Mouse (Mus musculus): ENCODE data around the gene Grin2c.

Gene Grin2c

DNA sequence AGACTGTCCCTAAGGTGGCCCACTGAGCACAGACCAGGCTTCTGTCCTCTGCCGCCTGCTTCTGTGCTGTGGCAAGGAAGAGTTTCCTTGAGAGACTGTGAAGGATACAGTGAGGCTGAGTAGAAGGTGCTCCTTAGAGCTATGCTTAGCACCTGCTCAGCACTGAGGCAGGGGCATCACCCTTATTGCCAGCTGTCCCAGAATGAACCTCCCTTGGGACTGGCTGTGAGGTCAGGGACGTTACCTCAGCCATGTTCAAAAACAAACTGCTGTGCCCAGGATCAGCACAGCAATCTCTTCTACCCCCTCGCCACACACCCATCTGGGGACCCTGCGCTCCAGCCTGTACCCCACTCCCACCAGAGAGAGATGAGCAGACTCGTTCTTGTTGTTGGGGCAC lies 34.2 kb downstream of the Grin2c start:
- no peak for DNase-seq (ENCODE audit: low spot score in 2 of 2)

DNA sequence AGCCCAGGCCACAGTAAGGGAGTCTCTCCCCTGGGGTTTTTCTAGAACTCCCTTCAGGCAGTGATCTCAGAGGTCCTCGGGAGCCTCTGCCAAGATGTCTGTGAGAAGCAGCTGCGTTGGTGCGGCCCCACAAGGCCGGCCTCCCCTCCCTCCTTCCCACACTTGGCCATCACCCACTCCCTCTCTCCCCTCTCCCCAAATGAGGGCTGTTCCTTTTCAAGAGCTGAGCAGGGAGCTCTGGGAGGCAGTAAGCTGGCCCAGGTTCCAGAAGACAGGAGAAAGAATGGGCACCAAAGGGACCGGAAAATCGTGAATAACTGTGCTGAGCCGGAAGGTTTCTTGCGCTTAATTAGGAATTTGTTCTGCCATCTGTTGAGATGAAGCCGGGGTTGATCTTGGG lies 35.1 kb downstream of the Grin2c start:
- no peak for DNase-seq (ENCODE audit: low spot score in 2 of 2)

DNA sequence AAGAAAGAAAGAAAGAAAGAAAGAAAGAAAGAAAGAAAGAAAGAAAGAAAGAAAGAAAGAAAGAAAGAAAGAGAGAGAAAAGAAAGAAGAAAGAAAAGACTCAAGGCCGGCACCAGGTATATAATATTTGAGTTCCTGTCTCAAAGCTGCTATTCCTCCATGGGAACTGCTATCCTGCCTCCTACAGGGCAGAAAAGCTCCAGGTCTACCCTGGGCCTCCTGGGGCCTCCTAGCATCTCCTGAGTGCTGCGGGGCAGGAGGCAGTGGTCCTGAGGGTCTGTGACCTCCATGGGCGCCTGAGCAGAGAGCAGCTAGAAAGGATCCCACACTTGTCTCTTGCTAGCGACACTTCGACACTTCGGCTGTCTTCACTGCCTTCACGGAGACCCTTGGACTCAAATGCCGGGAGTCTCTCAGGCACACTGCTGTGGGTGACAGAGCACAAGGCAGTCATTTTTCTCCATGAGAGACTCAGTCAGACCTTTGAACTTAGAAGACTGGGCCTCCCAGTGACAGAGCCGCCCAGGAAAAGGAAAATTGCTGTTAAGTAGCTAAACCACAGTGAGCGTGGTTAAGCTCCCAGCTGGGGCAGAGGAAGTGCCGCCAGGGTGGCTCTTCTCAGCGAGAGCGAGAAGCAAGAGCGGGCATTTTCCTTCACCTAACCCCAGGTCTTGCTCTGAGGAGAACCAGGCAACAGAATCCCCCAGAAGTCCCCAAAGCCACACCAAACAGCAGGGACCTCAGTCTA lies 35.7 kb downstream of the Grin2c start:
- DNase-seq (ENCODE audit: low spot score in 2 of 2) = no peak

DNA sequence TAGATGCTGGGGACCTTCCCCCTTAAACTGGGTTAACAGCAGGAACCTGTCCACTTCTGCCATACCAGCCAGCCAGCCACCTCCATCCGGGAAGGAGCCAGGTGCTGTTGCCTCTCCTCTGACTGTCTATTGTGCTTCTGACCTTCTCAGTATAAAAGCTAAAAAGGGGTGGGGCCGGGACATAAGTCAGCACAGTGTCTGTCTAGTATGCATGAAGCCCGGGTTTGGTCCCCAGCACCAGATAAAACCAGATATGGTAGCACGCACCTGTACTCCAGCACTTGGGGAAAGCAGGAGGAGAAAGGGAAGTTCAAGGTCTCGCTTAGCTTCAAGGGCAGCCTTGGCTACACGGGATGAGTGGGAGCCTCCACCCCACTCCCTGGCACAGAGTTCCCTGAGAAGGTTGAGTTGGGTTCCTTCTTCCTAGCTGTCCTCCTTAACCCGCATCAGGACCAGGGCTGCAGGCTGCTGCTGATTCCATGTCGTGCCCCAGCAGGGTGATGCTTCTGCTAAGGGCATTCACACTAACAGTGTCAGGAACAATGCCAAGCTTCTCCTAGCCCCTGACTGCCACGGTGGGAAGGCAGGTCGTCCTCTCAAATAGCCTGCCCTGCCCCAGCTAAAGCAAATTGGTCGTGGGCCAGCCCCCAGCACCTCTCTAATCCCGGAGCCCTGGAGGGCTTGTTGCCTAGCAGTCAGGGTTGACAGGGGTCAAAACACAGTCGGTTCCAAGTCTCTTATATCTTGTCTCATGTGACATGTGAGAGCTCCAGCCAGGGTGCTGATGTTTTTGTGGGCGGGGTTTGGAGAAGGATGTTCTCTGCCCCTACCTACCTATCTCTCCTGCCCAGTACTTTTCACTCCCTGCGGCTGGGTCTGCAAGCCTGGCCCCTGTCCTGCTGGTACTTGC lies 37.8 kb downstream of the Grin2c start:
- no peak for DNase-seq (ENCODE audit: low spot score in 2 of 2)

DNA sequence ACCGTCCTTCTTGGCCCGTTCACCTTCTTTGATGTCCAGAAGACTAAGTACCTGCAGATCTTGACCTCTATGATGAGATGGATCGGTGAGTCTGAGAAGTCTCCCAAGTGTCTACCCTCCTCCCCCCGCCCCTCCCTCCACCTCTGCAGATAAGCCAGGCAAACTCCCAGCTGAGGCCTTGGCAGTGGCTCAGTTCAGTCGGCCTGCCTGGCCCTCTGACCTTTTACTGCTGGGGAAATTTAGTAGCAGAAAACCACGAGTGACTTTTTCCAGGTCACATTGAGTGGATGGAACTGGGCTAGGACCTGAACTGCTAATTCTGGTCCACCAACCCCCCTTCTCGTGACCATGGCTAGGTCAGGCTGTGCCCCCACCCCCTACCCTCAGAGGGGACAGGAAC lies 38.6 kb downstream of the Grin2c start:
- DNase-seq (ENCODE audit: low spot score in 2 of 2) = no peak

DNA sequence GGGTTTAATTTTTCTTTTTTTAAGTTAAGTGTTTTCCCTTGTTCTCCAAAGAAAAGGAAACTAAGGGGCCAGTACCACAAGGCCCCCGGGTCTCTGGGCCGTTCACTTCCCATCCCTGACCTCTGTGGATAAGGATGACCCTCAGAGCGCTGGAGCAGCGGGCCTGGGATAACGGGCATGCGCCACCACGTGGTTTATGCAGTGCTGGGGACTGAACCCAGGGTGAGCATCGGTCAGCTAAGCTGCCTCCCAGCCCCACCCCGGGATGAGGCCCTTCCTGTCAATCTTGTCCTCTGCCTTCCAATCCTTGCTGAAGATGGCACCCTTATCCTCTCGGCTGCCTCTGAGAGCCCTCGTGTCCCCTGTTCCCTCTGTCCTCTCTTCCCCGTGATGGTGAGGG lies 39.4 kb downstream of the Grin2c start:
- DNase-seq (ENCODE audit: low spot score in 2 of 2) = no peak

DNA sequence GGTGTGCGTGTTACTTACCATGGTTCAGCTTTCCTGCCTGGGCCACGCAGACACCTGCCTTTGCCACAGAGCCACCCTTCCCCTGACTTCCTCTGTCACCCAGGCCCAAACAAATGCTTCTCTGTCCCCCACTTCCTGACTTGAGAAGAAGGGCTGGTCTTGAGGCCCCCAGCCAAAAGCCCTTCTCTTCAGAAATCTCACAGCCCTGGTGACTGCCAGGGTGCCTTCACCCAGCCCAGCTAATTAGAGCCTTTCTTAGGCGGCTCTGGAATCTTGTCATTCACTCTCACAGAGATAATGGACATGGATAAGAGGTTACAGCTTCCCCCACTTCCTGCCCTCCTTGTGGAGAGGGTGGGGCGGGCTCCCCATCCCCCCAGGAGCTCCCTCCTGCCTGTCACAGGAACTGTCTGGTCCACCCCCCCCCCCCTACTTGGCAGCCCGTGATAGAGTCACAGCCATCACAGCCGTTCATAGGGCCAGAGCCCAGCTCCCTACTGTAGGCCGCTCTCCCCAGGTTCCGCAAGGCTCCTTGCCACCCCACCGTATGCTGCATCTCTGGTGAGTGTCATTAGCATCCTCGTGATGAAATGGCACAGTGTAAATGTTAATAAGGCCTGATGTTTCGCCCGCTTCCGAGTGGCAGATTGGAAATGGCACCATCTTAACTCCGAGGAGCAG lies 40.1 kb downstream of the Grin2c start:
- DNase-seq (ENCODE audit: low spot score in 2 of 2) = no peak

DNA sequence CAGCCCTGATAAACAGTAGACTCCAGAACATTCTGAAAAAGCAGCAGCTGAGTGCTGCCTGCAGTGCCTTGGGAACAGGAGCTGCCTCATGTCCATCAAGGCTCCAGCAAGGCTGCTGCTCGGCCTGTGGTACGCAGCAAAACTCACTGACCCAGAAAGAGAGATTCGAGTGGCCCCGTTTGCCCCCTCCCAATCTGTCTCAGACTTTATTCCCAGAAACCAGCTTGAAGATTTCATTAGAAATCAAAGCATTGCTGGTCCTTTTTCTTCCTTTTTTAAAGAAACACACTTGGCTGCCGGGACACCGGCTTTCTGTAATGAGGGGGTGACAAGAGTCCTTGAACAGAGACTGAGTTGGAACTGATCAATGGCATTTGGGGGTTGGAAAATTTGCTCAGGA lies 41.7 kb downstream of the Grin2c start:
- no peak for DNase-seq (ENCODE audit: low spot score in 2 of 2)

DNA sequence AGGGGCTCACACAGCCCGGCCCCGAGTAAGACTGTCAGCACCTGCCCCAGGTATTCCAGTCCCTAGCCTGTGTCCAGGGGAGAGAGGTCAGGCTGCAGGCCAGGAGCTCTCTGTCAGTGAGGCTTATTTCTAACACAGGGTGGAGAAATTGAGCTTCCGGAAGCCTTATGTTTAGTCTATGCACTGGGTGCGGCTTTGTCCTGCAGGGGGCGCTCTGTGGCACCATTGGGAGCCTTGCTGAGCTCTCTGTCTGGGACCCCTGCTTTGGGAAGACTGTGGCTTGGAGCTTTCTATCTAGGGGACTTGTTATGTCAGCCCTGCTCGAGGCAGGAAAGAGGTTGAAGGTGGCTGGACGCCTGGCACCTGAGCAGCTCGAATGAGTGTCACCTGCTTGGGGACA lies 42.2 kb downstream of the Grin2c start:
- no peak for DNase-seq (ENCODE audit: low spot score in 2 of 2)

DNA sequence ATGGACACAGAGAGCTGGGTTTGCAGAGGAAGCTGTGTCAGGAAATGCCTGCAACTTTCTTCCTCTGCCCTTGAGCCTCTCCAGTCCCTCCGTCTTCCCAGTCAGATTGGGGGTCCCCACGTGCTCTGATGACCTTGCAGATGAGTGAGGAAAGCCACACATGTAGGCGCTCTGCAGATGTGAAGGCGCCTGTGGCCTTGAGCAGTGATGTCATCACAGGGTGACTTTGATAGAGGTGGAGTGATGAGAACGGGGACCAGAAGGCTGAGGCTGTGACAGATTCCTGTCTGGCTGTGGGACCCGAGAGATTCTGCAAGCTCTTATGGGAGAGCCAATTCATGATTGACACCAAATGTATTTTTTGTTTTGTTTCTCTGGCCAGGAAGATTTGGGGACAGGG lies 43.2 kb downstream of the Grin2c start:
- no peak for DNase-seq (ENCODE audit: low spot score in 2 of 2)

DNA sequence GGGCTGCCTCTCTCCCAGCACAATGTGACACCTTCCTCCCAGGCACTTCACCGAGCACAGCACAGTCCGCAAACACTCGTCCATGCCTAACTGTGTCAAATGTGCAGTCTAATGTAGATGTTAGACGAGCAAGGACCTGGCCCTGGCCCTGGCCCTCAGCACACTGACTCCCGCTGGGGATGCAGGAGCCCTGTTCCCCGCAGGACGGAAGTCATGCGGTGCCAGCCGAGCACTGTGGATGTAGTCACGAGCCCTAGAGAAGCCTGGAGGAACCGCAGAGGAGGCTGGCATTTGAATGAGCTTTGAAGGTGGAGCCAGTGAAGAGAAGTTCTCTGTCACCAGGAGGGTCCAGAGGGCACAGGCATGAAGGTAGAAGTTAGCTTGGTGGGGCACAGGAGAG lies 43.6 kb downstream of the Grin2c start:
- DNase-seq (ENCODE audit: low spot score in 2 of 2) = no peak

DNA sequence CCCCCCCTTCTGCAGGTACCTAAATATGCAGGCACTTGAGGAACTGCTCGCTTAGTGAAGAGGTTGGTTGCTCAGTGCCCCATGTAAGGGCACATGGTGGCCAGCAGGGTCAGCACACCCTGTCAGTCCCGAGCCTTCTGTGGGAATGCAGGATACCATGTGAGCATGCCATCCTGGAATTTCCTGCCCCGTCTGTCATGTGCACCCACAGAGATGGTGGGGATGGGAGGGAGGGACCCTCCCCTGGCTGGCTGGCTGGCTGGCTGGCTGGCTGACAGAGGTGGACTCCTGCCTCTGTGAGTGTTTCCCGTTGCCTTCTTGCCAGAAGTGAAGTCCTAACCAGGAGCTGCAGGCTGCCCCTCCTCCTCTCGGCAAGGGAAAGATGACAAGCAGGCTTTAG lies 44.5 kb downstream of the Grin2c start:
- DNase-seq (ENCODE audit: low spot score in 2 of 2) = no peak

DNA sequence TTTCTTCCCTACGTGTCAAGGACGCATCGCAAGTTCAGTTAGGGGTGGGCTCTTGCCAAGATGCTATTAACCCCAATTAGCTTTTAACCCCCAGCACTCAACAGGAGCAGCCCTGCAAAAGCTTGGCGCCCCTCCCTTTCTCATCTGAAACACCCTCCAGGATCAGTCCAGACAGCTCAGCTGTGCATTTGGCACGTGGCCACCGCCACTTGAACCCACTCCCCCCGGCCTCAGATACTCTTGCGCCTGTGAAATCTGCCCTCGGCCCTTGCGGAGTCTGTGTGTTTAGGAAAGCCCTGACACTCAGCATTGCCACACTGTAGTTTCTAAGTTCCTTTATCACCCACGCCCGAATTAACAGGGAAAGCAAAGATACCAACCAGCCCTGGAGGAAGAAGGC lies 45.0 kb downstream of the Grin2c start:
- no peak for DNase-seq (ENCODE audit: low spot score in 2 of 2)

DNA sequence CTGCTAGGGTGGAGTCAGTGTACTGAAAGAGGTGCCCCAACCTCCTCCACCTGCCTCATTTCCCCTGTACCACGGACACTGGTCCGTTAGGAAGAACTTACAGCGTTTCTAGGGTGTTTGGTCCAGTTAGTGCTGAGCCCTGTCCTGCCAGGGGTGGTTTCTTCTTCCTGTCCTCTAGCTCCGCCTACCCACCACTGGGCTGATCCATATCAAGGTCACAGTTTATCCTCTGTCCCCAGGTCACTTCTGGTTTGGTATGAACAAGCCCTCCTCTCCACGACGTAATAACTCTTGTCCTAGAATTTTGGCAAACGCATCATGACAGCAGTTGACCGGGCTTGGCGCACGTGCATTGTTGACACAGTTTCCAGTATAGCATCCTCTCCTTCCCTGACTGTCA lies 47.4 kb downstream of the Grin2c start:
- DNase-seq (ENCODE audit: low spot score in 2 of 2) = no peak

DNA sequence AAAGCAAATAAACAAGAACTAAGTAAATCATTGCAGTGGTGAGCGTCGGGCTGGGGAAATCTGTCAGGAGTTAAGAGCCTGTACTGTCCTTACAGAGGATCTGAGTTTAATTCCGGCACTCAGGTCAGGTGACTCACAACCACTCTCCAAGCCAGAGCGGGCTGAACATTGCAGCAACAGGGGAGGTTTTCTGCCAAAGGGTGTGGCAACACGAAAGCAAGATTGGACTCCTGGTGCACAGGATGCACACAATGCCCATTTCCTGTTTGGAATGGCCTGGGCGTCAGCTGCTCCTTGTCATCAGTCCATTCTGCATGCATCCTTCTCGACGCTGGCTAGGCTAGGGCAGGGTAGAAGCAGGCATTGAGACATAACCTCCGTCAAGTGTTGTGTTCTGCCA lies 47.8 kb downstream of the Grin2c start:
- no peak for DNase-seq (ENCODE audit: low spot score in 2 of 2)

DNA sequence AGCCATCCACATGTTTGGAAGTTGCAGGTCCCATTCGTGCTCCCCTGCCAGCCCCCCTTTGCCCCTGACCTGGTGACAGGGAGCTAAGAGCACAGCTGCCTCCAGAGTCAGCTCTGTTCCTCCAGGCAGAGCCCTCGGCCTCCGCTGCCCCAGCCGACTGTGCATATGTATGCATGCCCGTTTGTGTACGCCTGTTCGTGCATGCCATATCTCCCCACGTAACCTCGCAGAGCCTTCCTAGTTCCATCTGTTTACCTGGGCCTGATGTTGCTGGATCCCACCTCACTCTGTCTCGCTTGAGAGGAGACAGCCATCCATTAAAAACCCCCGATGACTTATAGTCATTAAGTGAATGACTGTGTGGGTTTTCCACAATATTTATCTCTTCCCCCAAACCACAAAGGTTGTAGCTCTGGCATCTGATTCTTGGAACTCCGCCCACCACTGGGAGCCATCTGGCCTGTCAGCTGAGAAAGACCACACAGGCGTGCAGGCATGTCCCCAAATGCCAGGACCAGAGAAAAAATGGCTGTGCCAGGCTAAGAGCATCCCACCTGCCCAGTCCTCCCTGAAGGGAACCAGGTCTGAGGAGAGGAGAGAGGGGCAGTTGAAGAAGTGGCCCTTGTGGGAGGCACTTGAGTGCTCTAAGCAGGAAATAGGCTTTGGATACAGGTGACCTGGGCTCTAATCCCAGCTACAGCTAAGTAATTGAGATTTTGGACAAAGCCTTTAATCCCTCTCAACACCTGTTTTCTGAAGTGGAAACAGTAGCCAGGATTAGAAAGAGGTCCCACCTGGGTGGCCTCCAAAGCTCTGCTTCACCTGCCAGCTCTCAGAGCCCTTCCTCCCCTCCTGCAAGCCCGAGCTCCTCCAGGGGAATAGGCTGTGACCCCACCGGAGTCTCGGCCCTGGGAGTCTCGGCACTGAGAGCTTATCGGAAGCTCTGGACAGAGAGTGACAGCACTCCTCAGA lies 49.3 kb downstream of the Grin2c start:
- no peak for DNase-seq (ENCODE audit: low spot score in 2 of 2)

DNA sequence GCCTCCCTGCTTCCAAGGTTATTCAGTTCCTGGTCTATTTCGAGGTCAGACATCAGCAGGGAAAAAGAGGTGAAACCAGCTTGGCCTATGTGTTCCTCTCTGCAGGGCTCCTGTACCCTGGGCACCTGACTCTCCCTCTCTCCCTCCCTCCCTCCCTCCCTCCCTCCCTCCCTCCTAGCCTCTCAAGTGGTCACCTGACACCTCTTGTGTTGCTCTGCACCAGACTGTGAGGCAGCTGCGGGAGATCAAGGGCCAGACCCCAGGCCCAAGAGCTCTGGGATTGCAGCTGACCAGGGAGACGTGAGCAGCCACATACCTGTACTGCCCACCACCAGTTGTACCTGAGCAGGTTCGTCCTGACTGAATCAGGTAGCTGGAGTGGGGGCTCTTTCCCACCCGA lies 51.9 kb downstream of the Grin2c start:
- DNase-seq (ENCODE audit: low spot score in 2 of 2) = no peak

DNA sequence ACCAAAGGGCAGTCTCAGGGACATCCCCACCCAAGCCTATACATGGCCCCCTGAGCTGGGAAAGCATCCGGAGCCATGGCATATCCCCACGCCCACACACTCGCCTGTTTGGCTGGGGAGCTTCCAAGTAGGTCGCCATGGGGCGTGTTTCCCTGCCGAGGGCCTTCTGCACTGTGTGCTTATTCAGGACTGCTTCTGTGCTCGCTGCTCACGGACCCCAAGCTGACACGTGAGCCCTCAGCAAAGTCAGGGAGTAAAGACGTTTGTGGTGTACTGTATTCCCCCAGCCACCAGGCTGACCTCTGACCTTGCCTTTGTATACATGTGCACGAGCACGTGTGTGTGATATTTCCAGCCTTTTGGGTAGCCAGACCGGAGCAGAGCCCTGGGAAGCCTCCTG lies 54.9 kb downstream of the Grin2c start:
- DNase-seq (ENCODE audit: low spot score in 2 of 2) = no peak

DNA sequence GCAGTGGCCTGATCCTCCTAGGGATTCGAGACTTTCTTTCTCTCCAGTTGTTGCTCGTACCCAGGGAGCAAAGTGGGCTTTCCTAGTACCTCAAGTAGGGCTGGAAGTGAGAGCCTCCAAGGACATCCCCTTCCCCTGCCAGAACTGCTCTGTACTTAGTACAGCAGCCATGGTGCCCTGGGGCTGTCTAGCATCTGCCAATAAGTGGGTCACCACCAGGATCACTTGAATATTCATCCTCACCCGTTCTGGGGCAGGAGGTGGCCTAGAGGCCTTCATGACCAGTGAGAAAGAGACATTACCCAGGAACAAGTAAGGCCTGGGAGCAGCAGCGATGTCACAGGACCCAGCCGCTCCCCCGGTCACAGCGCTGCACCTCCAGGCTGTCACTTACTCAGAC lies 57.1 kb downstream of the Grin2c start:
- no peak for DNase-seq (ENCODE audit: low spot score in 2 of 2)

DNA sequence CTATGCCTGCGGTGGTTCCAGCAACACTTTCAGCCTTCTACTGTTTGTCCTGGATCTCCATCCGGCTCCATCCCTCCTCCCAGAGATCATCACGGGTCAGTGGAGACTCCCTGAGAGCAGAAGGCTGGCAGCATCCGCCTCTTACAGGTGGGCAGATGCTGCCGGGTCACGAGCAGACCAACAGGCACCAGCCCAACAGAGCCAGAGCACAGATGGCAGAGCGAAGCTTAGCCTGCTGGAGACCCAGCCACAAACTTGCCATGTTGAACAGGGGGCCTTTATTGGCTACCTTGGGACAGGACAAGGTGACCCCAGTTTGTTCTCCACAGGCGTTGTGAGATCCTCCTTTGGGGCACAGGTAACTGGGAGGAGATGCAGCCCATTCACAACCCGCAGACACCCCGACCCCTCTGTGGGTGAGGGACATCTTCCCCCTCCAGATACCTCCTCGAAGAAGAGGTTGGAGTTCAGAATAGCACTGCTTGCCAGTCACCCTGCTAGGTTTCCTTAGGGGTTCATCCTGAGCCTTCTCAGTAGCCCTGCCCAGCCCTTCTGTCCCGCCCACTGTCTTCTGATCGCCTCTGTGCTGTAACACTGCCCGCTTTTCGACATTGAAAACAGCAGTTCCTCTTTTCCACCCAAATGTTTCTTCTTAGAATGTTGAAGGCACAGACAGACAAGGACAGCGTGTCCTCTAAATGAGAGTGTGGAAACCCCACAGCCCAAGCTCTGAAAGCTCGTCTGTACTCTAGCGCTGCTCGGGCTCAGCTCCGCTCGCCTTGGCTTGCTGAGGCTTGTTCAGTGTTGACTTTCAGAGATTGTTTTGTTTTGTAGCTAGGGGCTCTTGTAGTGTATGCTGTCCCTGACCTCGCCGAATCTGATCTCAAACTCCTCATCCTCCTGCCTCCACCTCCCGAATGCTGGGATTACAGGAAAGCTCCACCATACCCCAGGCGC lies 58.0 kb downstream of the Grin2c start:
- no peak for DNase-seq (ENCODE audit: low spot score in 2 of 2)

Data from urinary bladder, postnatal 4 days (tissue).